Mouse (Mus musculus) T-helper 17 cell (primary cell): ENCODE measurements around the gene Hils1.

Experiments
- in situ Hi-C, 2 experiments: fragments of 300-600 bp; cut with MboI, MseI; formaldehyde crosslinking; loops; 1 replicate in 1 of 2; 2 replicates in 1 of 2; pipeline ENCODE4 v1.15.1; 2025; ENCODE audit warnings: high pct_unique_total_duplicates in 2 of 2

Hils1 gene

DNA sequence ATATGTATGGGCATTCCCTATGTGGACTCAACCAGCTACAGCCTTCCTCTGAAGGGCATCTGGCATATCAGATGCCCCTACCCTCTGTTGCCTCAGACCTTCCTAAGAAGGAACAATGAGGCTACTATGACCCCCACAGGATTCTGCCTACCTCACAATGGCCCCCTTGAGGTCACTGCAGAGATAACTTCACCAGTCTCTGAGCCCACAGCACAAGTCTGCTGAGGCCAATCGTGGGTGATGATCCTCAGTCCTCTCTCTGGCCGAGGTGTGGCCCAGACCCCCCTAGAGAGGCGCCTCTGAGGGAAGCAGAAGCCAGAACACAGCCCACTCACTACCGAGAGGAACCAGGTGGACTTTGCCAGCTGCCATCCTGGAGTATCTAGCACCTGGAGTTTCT is at the start of gene Hils1:
Hils1 (plus strand) TSS at position 175 of the 400 bp plus-strand sequence.
- in situ Hi-C loops: no loop called here

DNA sequence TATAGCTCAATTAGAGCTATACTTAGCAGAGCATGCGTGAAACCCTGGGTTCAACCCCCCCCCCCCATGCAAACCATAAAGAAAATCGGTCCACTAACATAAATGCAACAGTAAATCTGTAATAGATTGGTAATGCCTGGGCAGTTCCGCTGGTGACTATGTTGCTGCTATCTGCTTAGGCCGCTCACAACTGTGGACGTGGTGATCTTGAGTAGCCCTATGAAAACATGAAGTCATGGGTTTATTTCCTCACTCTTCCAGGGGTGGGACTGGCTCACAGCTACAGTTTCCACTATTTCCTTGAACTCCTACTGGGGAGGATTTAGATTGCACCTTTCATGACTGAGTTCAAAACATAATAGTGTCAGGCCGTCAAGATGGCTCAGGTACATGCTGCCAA is 49.7 kb upstream of the Hils1 start:
- in situ Hi-C loops: no loop called here

DNA sequence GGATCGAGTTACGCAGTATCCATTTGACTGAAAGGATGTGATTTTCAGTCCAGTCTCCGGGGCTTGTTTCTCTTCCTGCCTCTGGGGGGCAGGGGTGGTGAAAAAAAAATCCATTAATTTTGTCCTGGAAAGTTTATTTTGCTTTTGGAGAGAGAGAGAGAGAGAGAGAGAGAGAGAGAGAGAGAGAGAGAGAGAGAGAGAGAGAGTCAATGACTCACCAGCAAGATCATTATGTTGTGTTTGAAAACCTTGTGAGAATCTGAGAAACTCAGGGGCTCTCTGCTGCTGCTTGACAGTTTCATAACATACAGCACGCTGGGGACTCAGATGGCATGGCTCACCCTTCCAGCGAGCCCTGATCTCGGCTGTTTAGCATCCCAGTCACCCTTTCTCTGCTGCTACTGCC is 46.4 kb upstream of the Hils1 start:
- in situ Hi-C loops: loop anchor here in 1 of 2 experiments (5.0 kb wide), 1 partner anchor 44 kb away; no protein-coding TSS in a partner anchor

GRCm38 (mm10) chr11:94924977-94925376 is 42.4 kb upstream of the Hils1 start:
- in situ Hi-C loops: loop anchor here in 1 of 2 experiments (5.0 kb wide), 1 partner anchor 48 kb away; no protein-coding TSS in a partner anchor

DNA sequence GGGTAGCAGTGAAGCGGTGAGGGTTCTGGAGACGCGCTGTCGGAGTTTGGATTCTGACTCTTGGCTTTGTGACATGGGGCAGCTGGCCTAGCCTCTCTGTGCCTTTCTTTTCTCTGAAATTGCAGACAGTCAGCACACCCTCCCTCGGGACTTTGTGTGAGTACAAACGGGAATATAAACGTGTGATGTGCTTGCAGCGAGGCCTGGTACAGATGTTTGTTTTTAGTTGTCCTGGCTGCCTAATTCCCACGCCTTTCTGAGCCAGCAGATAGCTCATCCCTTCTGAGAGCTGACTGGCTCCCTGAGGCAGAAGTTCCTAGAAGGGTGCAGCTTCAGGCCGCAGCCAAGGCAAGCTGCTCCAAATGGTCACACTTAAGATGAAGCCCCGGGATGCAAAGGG is 41.0 kb upstream of the Hils1 start:
- in situ Hi-C loops: no loop called here

DNA sequence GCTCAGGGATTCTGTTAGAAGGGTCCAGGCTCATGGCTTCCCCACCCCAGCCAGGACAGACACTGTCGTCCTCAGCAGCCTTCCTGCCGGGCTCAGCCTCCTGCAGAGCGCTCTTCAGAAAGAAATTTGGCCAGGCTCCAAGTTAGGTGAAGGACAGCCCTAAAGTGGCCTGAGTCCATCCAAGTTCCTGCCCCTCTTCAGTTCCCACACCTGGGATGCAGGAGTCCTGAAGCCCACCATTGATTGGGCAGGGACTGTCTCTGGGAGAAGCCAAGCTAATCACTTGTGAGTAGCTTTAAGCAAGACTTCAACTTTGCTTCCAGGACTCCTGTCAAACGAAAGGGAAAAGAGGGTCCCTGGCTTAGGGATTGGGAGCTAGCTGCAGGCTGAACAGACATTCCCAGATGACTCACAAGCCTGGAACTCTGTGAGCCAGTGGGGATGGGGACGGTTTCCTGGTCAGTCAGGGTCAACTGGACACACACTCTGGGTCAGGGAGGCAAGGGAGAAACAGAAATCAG is 39.6 kb upstream of the Hils1 start:
- in situ Hi-C loops: no loop called here

- in situ Hi-C loops: no loop called here
These were observed 38.6 kb upstream of the Hils1 start for GRCm38 (mm10) chr11:94928820-94929219.

GRCm38 (mm10) chr11:94929599-94929998 is 37.8 kb upstream of the Hils1 start:
- in situ Hi-C loops: no loop called here

DNA sequence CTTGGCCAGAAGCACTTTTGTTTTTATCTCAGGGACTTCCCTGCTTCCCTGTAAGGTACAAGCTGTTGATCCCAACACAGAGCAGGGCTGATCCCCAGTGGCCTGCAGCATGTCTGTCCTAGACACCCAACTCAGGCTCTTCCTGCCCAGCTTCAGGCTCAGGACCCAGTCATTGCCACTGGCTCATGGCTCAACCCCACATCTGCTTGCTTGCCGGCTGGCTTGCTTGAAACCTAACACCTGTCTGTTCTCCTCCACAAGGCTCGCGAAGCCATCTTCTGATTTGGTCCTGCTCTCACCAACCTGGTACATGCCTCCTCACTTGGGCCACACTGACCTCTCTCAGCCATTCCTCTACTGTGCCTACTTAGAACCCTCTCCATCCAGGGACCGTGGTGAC is 37.2 kb upstream of the Hils1 start:
- in situ Hi-C loops: loop anchor here in 1 of 2 experiments (10.0 kb wide), 1 partner anchor 65 kb away; no protein-coding TSS in a partner anchor

DNA sequence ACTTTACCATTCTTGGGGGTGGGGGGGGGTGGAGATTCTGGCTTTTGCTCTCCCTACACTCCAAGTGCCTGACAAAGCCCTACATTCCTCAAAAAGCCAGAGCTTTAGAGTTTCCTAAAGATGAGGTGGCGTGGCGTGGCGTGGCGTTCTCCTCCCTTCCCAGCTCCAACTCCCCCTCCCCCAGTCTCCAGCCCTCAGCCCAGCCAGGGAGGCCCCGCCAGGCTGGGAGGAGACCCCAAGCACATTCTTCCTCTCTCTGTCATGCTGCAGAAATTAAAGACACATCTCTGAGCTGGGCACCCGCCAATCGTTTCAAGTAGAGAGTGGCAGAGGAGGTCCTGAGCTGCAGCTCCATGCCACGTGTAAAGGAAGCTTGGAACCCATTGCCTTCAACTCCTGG is 33.8 kb upstream of the Hils1 start:
- in situ Hi-C loops: loop anchor here in 1 of 2 experiments (10.0 kb wide), 1 partner anchor 69 kb away; no protein-coding TSS in a partner anchor

GRCm38 (mm10) chr11:94934526-94934925 is 32.9 kb upstream of the Hils1 start:
- in situ Hi-C loops: loop anchor here in 1 of 2 experiments (10.0 kb wide), 1 partner anchor 70 kb away; no protein-coding TSS in a partner anchor

DNA sequence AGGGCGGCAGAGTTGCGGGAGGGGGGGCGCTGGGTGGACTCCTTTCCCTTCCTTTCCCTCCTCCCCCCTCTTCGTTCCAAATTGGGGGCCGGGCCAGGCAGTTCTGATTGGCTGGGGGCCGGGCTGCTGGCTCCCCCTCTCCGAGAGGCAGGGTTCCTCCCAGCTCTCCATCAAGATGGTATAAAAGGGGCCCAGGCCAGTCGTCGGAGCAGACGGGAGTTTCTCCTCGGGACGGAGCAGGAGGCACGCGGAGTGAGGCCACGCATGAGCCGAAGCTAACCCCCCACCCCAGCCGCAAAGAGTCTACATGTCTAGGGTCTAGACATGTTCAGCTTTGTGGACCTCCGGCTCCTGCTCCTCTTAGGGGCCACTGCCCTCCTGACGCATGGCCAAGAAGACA is 31.3 kb upstream of the Hils1 start, which contains the start of gene Col1a1:
Col1a1 (plus strand) TSS at position 180 of the 400 bp plus-strand sequence.
- in situ Hi-C loops: loop anchor here in 1 of 2 experiments (10.0 kb wide), 1 partner anchor 71 kb away; no protein-coding TSS in a partner anchor

DNA sequence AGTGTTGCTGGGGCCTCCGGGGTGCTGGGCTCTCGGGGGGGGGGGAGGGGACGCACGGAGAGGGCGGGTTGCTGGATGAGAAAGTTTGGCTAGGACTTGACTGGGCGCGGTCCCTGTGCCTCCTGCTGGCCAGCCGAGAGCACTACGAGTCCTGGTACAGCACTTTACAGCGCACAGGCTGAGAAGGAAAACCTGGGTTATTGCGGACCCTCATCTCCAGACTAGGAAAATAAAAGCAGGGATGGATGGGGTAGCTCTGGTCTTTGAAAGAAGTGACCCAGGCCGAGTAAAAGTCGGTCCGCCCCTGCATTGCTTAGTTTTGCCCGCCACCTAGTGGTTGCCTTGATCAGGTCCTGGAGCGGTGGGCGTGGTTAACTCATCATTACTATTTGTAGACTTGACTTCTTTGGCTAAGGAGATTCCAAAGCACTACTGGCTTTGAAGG is 30.5 kb upstream of the Hils1 start:
- in situ Hi-C loops: loop anchor here in 1 of 2 experiments (10.0 kb wide), 1 partner anchor 72 kb away; no protein-coding TSS in a partner anchor

DNA sequence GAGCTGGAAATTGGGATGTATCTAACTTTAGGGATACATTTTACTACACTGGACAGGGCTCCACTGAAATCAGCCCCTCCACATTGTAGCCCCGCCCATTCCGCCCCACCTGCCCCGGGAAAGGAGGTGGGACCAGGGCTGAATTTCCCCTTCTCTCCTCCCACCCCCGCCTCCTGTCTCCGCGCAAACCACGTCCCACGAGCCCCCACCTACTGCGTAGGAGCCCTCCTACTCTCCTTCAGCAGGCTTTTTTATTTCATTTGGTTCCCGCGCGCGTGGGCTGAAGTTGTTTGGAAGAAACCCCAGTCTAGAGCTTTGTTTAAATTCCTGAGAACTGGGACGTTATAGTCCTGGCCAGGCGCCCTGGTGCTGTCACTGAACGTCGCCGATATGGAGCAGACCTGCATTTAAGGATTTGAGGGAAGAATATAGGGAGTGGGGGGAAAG is 30.0 kb upstream of the Hils1 start:
- in situ Hi-C loops: loop anchor here in 1 of 2 experiments (10.0 kb wide), 1 partner anchor 73 kb away; no protein-coding TSS in a partner anchor

DNA sequence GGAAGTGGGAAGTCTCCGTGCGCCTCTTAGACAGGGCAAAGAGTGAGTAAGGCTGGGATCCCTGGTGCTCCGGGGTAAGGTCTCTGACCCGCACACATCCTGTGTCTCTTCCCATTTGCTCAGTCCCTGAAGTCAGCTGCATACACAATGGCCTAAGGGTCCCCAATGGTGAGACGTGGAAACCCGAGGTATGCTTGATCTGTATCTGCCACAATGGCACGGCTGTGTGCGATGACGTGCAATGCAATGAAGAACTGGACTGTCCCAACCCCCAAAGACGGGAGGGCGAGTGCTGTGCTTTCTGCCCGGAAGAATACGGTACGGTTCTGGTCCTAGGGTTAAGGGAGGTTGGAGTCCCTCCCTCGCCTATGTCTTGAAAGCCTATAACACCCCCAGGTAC is 29.6 kb upstream of the Hils1 start:
- in situ Hi-C loops: loop anchor here in 1 of 2 experiments (10.0 kb wide), 1 partner anchor 73 kb away; no protein-coding TSS in a partner anchor

- in situ Hi-C loops: loop anchor here in 1 of 2 experiments (10.0 kb wide), 1 partner anchor 73 kb away; no protein-coding TSS in a partner anchor
These were observed 29.1 kb upstream of the Hils1 start for GRCm38 (mm10) chr11:94938296-94938695.

DNA sequence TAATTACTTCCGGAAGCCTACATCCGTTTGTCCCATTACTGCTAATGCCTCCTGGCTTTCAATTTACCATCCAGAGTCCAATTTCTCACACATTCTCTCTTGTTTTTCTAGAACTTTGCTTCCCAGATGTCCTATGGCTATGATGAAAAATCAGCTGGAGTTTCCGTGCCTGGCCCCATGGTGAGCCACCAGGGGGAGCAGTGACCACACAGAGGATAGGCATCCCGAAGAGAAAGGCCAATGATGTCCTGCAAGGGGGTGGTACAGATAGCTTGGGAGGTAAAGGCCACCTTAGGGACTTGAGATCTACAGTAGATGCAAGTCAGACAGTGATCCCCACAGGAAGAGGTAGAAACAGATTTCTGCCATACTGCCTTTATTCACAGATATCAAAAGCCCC is 28.1 kb upstream of the Hils1 start:
- in situ Hi-C loops: loop anchor here in 1 of 2 experiments (10.0 kb wide), 1 partner anchor 74 kb away; no protein-coding TSS in a partner anchor

DNA sequence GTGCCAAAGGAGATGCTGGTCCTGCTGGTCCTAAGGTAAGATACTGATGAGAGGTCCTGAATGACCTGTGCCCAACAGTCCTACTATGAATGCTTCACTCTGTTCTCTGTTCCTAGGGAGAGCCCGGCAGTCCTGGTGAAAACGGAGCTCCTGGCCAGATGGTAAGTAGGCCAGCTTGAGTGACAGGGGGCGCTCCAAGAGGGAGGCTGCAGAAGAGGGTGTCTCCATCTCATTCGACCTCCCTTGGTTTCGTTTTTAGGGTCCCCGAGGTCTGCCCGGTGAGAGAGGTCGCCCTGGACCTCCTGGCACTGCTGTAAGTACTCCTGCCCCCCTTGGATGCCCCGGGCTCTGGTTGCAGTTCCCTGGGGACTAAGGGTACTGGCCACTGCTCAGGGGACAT is 26.3 kb upstream of the Hils1 start:
- in situ Hi-C loops: no loop called here

DNA sequence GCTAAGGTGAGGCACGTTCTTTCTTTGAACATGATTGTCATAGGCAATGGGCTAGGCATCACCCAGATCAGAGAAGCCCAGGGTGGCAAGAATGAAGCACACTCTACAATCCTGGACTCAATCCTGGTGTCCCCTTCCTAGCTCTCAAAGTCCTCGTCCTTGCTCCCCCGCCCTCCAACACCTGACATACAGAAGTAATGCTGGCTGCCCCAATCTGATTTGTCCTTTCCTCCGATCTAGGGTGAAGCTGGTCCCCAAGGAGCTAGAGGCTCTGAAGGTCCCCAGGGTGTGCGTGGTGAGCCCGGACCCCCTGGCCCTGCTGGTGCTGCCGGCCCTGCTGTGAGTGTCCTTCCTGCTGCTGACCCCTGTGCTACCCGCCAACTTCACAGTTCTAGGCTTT is 25.6 kb upstream of the Hils1 start:
- in situ Hi-C loops: no loop called here

DNA sequence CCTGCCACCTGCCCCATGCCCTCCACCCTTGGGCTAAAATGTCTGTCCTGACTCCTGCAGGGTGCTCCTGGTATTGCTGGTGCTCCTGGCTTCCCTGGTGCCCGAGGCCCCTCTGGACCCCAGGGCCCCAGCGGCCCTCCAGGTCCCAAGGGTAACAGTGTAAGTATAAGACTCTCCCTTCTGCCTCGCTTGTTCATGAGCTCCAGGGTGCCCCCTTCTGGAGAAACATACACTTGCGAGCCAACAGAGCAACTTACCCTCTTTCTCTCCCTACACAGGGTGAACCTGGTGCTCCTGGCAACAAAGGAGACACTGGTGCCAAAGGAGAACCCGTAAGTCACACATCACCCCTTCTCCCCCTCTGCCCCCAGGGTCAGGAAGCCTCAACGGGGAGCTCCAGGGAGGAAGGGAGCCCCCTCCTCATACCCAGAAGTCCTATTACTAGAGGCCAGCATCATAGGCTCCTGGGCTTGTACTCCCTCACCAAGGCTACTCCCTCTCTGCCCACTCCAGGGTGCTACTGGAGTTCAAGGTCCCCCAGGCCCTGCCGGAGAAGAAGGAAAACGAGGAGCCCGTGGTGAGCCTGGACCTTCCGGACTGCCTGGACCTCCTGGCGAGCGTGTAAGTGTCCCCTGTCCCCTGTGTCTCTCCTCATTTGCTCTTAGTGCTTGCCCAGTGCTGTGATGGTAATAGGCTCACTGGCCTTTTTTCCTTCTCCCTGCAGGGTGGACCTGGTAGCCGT is 24.9 kb upstream of the Hils1 start:
- in situ Hi-C loops: no loop called here

DNA sequence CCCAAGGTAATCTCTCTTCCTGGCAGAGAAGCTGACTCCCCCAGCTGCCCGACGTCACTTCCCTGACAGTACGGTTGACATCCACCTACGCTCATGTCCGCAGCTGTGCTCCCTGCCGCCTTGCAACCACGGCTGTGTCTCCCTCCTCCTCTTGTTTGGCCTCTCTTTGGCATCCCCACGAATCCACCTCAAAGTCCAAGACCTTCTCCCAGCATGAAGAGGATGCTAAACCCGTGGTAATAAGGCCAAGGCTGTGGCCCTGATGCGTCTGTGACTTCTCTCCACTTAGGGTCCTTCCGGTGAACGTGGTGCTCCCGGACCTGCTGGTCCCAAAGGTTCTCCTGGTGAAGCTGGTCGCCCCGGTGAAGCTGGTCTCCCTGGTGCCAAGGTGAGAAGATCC is 24.3 kb upstream of the Hils1 start:
- in situ Hi-C loops: no loop called here

- in situ Hi-C loops: no loop called here
These were observed 23.1 kb upstream of the Hils1 start for GRCm38 (mm10) chr11:94944295-94944694.
